Mouse (Mus musculus) liver, postnatal 0 days (tissue): Measurements from ENCODE around the gene Por.

Experiments
- CTCF ChIP-seq: sonication (generic); IDR thresholded peaks from 2 replicates; pipeline ENCODE4 v1.5.1; 2016; ENCODE audit warnings: antibody characterized with exemption, low read depth
- EP300 ChIP-seq: IDR thresholded peaks from 2 replicates; pipeline ENCODE4 v1.6.1; 2016; ENCODE audit warnings: antibody characterized with exemption, low read depth, mild to moderate bottlenecking

DNA sequence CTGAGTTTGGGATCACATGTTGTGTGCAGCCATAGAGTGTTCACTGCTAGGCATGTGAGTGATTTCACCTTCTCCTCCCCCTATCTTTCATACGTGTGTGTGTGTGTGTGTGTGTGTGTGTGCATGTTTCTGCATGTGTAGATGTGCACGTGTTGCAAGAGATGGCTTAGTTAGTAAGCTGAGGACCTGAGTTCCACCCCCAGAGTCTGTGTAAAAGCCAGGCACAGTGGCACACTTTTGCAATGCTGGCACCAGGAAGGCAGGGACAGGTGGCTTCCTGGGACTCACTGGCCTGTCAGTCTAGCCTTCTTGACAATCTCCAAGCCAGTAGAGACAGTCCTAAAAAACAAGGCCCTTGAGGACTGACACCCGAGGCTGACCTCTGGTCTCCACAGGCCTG lies 95.1 kb downstream of the Por start:
- TF ChIP-seq CTCF (no peak), EP300 (no peak)
